Mouse (Mus musculus) subcutaneous adipose tissue, adult 2 months (tissue): ENCODE data around the gene Paics. TPM values are rescaled to one million over a fixed set of nuclear protein-coding genes. Genes with fewer than 3 reads are reported as not detected.

Source experiments
- polyA plus RNA-seq: library from polyadenylated mRNA; depleted of rRNA; stranded (reverse); fragments of >200 nt; gene quantifications from 2 replicates; pipeline ENCODE4 v1.2.3, GENCODE M21; 2012; ENCODE audit warnings: low replicate concordance; rRNA removed

The Paics gene
- polyA plus RNA-seq, result 66.8 and 81.9 TPM in 2 replicates

GRCm38 (mm10) chr5:76951106-76952027, at the start of gene Paics, which contains the start of gene Ppat:
Paics (plus strand) TSS chr5:76951307.
Ppat (minus strand) TSS chr5:76951578.

GRCm38 (mm10) chr5:76905405-76906154, 45.5 kb upstream of the Paics start, which contains the start of gene Aasdh:
Aasdh (minus strand) TSS chr5:76905514.

GRCm38 (mm10) chr5:76974554-76975285, 23.6 kb downstream of the Paics start, which contains the start of gene Srp72:
Srp72 (plus strand) TSS chr5:76974683.

GRCm38 (mm10) chr5:77004051-77004821, 53.1 kb downstream of the Paics start, which contains the start of gene Arl9:
Arl9 (plus strand) TSS chr5:77004055.

GRCm38 (mm10) chr5:77015544-77016482, 64.7 kb downstream of the Paics start, which contains the start of gene Thegl:
Thegl (plus strand) TSS chr5:77016023.

Other genes with a start within 250 kb of the Paics start
- 11.2 and 17.7 TPM in 2 replicates for gene Aasdh, start 45.8 kb upstream of the Paics start, polyA plus RNA-seq
- gene Ppat, start 271 bp downstream of the Paics start, polyA plus RNA-seq, result 1.8 and 7.5 TPM in 2 replicates
- gene Srp72, start 23.4 kb downstream of the Paics start, polyA plus RNA-seq, result 29.2 and 40.1 TPM in 2 replicates
- gene Arl9, start 52.7 kb downstream of the Paics start, polyA plus RNA-seq, result 0.67 TPM in 1 of 2 replicates, not detected in the other
- gene Thegl, start 64.7 kb downstream of the Paics start, polyA plus RNA-seq, result not detected in 2 replicates
- 11.7 and 13.6 TPM in 2 replicates for gene Hopx, start 163.8 kb downstream of the Paics start, polyA plus RNA-seq